Mouse (Mus musculus) inflammation-experienced regulatory T-cells, adult 16 weeks (primary cell): ENCODE measurements around the gene Pogk. TPM values are rescaled to one million over a fixed set of nuclear protein-coding genes. Genes with fewer than 3 reads are reported as not detected.

Experiments
- polyA plus RNA-seq: library from polyadenylated mRNA; unstranded; fragments of 100-300 nt; shearing (Covaris generic); gene quantifications from one replicate; pipeline ENCODE4 v1.2.1, GENCODE M21; 2017

Gene Pogk
- polyA plus RNA-seq: 8.6 TPM

DNA sequence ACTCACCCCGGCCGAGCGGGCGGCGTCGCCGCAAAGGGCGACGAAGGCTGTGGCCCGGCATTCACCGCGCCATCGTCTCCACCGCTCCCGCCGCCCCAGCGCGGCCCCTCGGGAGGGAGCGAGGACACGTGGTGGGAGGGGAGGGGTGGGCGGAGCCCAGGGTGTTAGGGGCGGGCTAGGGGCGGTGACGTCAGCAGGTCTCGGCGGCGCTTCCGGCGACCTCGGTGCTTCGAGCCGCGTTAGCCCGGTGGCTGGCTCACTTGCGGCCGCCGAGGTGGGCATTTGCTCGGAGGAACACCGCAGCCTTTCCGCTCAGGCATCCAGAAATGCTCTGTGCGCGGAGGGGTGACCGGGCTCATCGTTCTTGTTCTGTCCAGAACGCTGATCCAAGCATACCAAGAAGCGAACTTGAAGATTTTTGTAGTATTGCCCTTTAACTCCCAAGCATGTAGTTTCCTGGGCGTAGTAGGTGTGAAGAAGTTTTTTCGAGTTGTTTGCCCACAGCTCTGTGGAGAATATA lies at the start of gene Pogk:
Pogk (minus strand) TSS at position 163 of the 520 bp plus-strand sequence.

DNA sequence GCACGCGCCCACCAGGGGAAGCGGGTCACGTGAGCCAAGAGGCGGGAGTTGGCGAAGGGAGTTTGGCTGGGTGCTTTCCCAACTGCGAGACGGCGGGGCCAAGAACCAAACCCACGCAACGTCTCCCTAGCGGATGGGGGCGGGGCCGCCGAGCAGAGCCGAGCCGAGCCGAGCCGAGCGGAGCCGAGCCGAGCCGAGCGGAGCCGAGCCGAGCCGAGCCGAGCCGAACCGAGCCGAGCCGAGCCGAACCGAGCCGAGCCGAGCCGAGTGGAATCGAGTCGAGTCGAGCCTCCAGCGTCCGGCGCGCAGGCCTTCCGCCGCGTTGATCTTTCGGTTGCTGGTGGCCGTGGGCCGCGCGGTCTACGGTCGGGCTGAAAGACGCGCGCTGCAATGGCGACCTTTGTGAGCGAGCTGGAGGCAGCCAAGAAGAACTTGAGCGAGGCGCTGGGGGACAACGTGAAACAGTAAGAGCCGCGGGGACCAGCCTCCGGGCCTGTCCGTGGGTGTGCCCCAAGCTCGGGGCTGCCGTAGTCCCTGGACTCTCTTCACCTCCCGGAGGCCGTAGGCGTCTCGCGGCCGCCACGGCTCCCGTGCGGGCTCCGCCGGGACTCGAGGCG lies 30.5 kb downstream of the Pogk start, which contains the start of gene Tada1:
Tada1 (plus strand) TSS at position 85 of the 617 bp plus-strand sequence.

Other genes with a start within 250 kb of the Pogk start
- not detected for gene Mael, start 171.1 kb downstream of the Pogk start, polyA plus RNA-seq
- gene Ildr2, start 155.7 kb downstream of the Pogk start, polyA plus RNA-seq: not detected
- 60.3 TPM for gene Tada1, start 30.8 kb downstream of the Pogk start, polyA plus RNA-seq
- not detected for gene Gm4846, start 87.7 kb upstream of the Pogk start, polyA plus RNA-seq
- gene Gm4847, start 237.8 kb upstream of the Pogk start, polyA plus RNA-seq: not detected